In genomic region chr3:129533743-129534530, GRCm38 (mm10) we compare ENCODE assay signal across 8 mouse cellular contexts. TPM values are rescaled to one million over a fixed set of nuclear protein-coding genes. Genes with fewer than 3 reads are reported as not detected.
A peak's percentile ranks its signal among the peaks of the same experiment; 100 is the strongest.
DNase-seq lines count a peak whose midpoint lies in the region; ATAC-seq and TF ChIP-seq lines count a peak whose summit lies in the region.

No protein-coding gene starts in this region.

- H3K4me3 ChIP-seq in G1E (ENCODE audit: low read depth, low read length), result peak overlapping the region; percentile 73
- peak overlapping the region; percentile 87 for H3K4me3 ChIP-seq in cerebellum, adult 2 months (replicated peaks; ENCODE audit: insufficient read depth, low read depth, low read length)
- peak overlapping the region; percentile 91 for H3K4me3 ChIP-seq in hindbrain, embryonic 10.5 days
- peak overlapping the region; percentile 65 for H3K4me3 ChIP-seq in lung, postnatal 0 days (ENCODE audit: low read depth, low read length)

- peak; percentile 70 for DNase-seq in G1E (ENCODE audit: low spot score)
- peak; percentile 76 to 81 for DNase-seq in cerebellum, adult 2 months
- peak; percentile 49 for DNase-seq in forelimb bud, embryonic 11.5 days (ENCODE audit: low read depth, low spot score)
- peak; percentile 79 for DNase-seq in hindbrain, embryonic 10.5 days (ENCODE audit: low spot score)
- peak; percentile 73 to 76 for DNase-seq in layer of hippocampus, postnatal 14 days (ENCODE audit: low spot score in 2 of 2)
- DNase-seq in lung, postnatal 0 days (ENCODE audit: low spot score), result peak; percentile 57
- peak; percentile 43 for DNase-seq in ovary, postnatal 14 days (ENCODE audit: low spot score)
- DNase-seq in thymus, postnatal 10 days (ENCODE audit: low spot score in 2 of 2), result peak; percentile 73 to 74

- no peaks in the 10 kb centered on the region for H3K9me3 ChIP-seq in G1E (replicated peaks)
- no peaks in the 10 kb centered on the region for H3K9me3 ChIP-seq in hindbrain, embryonic 10.5 days
- H3K9me3 ChIP-seq in lung, postnatal 0 days (ENCODE audit: low read length), result no peaks in the 10 kb centered on the region

- no peak for TF ChIP-seq POLR2A in cerebellum, adult 2 months (IDR thresholded peaks at IDR 0.05; ENCODE audit: borderline replicate concordance, insufficient read depth, low read length)

- H3K4me1 ChIP-seq in G1E (ENCODE audit: insufficient read depth, low read depth, low read length), result peaks cover 48% of the 10 kb centered on the region
- H3K4me1 ChIP-seq in cerebellum, adult 2 months (ENCODE audit: control insufficient read depth, insufficient read depth, low read length), result peaks cover 6% of the 10 kb centered on the region; the same call in 1 of the 2 replicates
- peaks cover 51% of the 10 kb centered on the region for H3K4me1 ChIP-seq in hindbrain, embryonic 10.5 days (replicated peaks)
- H3K4me1 ChIP-seq in lung, postnatal 0 days (ENCODE audit: insufficient read depth, low read depth, low read length), result peaks cover 5% of the 10 kb centered on the region

- H3K27me3 ChIP-seq in G1E (ENCODE audit: insufficient read depth, low read length), result no peaks in the 10 kb centered on the region
- H3K27me3 ChIP-seq in cerebellum, adult 2 months (ENCODE audit: control insufficient read depth, insufficient read depth, low read length), result no peaks in the 10 kb centered on the region
- no peaks in the 10 kb centered on the region for H3K27me3 ChIP-seq in hindbrain, embryonic 10.5 days (ENCODE audit: insufficient read depth, poor library complexity, severe bottlenecking)
- H3K27me3 ChIP-seq in lung, postnatal 0 days (replicated peaks; ENCODE audit: insufficient read depth, low read length), result no peaks in the 10 kb centered on the region

- ATAC-seq in G1E (ENCODE audit: extremely low read depth, insufficient number of reproducible peaks, low FRiP score, poor library complexity, severe bottlenecking), result no peak
- peak; percentile 25 for ATAC-seq in lung, postnatal 0 days

- peak overlapping the region; percentile 62 for H3K9ac ChIP-seq in lung, postnatal 0 days (replicated peaks; ENCODE audit: low read depth)

- H3K4me2 ChIP-seq in lung, postnatal 0 days (replicated peaks; ENCODE audit: low read depth, low read length), result peak overlapping the region; percentile 92

- peak overlapping the region; percentile 72 for H3K27ac ChIP-seq in cerebellum, adult 2 months (ENCODE audit: insufficient read depth, low read length)
- peak overlapping the region; percentile 100 for H3K27ac ChIP-seq in hindbrain, embryonic 10.5 days
- H3K27ac ChIP-seq in lung, postnatal 0 days (ENCODE audit: low read length), result peak overlapping the region; percentile 75

- WGBS in cerebellum, adult 2 months, result under 1% methylated on average over 72 of the region's 74 CpGs
- under 1% methylated on average over 73 of the region's 74 CpGs for WGBS in hindbrain, embryonic 10.5 days
- under 1% methylated on average over 57 of the region's 74 CpGs for WGBS in lung, postnatal 0 days

- no peak for TF ChIP-seq CTCF in G1E (IDR thresholded peaks at IDR 0.05; ENCODE audit: low read depth, low read length)
- no peak for TF ChIP-seq CTCF in cerebellum, adult 2 months (IDR thresholded peaks at IDR 0.05; ENCODE audit: borderline replicate concordance, insufficient read depth, low read depth, low read length)
- peak; percentile 17 for TF ChIP-seq CTCF in lung, postnatal 0 days (IDR thresholded peaks at IDR 0.05)

- peaks cover 23% of the 10 kb centered on the region for H3K36me3 ChIP-seq in G1E (replicated peaks)
- H3K36me3 ChIP-seq in hindbrain, embryonic 10.5 days, result no peaks in the 10 kb centered on the region
- H3K36me3 ChIP-seq in lung, postnatal 0 days (ENCODE audit: insufficient read depth, low read length), result no peaks in the 10 kb centered on the region

- no peak for TF ChIP-seq EP300 in lung, postnatal 0 days (IDR thresholded peaks at IDR 0.05)

RNA-seq across cellular contexts. Expression of gene Elovl6, which starts 1.8 kb away (rescaled TPM):
- total RNA-seq in G1E (2014; fragmentation: Nextera tagmentation) (20.4 and 20.6 TPM in 2 replicates), G1E (2017) (17.5 and 20.4 TPM in 2 replicates)
- 2.3 TPM in 2 replicates for polyA plus RNA-seq in G1E (2012)
- polyA plus RNA-seq in cerebellum, adult 2 months (2012; rRNA removed), result 38.3 and 40.6 TPM in 2 replicates
- polyA plus RNA-seq in hindbrain, embryonic 10.5 days (2016; fragmentation: Nextera tagmentation; extraction: Ambion mirVana), result 35.3 and 40.1 TPM in 2 replicates
- total RNA-seq in layer of hippocampus, postnatal 14 days (2021), result 10 to 100 TPM; 52.7 to 54.6 TPM
- polyA plus RNA-seq in lung, postnatal 0 days (2015; fragmentation: Nextera tagmentation; extraction: Ambion mirVana), result 3.7 and 4.1 TPM in 2 replicates
